Mouse (Mus musculus) liver, embryonic 14.5 days (tissue): ENCODE results near the gene Tnfsf14. TPM values are rescaled to one million over a fixed set of nuclear protein-coding genes. Genes with fewer than 3 reads are reported as not detected.
A peak's percentile ranks its signal among the peaks of the same experiment; 100 is the strongest.

Source experiments
- ATAC-seq: fragments of 200-750 bp; cut with Nextera tagmentation; 2 replicates; pipeline ENCODE4 v1.8.0; 2017; ENCODE audit warnings: moderate number of reproducible peaks, mild to moderate bottlenecking, moderate library complexity; ENCODE audit not compliant: insufficient read depth
- DNase-seq, 3 experiments: peaks; one replicate each; pipeline ENCODE4 v3.0.0-alpha.2; 2012 to 2013; ENCODE audit warnings: low read depth in 3 of 3, low spot score in 3 of 3
- H3K27ac ChIP-seq: fragments of 300-500 bp; sonication (generic); 2 replicates; pipeline ENCODE4 v1.5.1; 2014; ENCODE audit warnings: moderate library complexity, mild to moderate bottlenecking, control low read depth, inconsistent platforms
- H3K27me3 ChIP-seq: fragments of 300-500 bp; sonication (generic); 2 replicates; pipeline ENCODE4 v1.6.1; 2014; ENCODE audit warnings: mild to moderate bottlenecking, low read length, moderate library complexity; ENCODE audit not compliant: control insufficient read depth, insufficient read depth
- H3K36me3 ChIP-seq: fragments of 300-500 bp; sonication (generic); replicated peaks from 2 replicates; pipeline ENCODE4 v1.6.1; 2014; ENCODE audit warnings: low read depth; ENCODE audit not compliant: control insufficient read depth, insufficient read depth
- H3K4me1 ChIP-seq, 2 experiments: fragments of 200-500 bp in 1 of 2; fragments of 300-500 bp in 1 of 2; sonication (generic) in 1 of 2; replicated peaks; 2 replicates each; pipeline ENCODE4 v1.6.1; 2012 to 2014; ENCODE audit warnings: antibody characterized with exemption in 1 of 2, inconsistent platforms in 1 of 2, low read length in 1 of 2; ENCODE audit not compliant: control insufficient read depth in 2 of 2, insufficient read depth in 2 of 2
- H3K4me2 ChIP-seq: fragments of 300-500 bp; sonication (generic); 2 replicates; pipeline ENCODE4 v1.6.1; 2014; ENCODE audit warnings: low read depth, mild to moderate bottlenecking, control low read depth, moderate library complexity
- H3K4me3 ChIP-seq, 2 experiments: fragments of 200-500 bp in 1 of 2; fragments of 300-500 bp in 1 of 2; sonication (generic) in 1 of 2; 2 replicates each; pipeline ENCODE4 v1.5.1; 2012 to 2014; ENCODE audit warnings: low read depth in 2 of 2, low read length in 2 of 2, mild to moderate bottlenecking in 2 of 2, control low read depth in 1 of 2, inconsistent platforms in 1 of 2, moderate library complexity in 1 of 2; ENCODE audit not compliant: insufficient read depth in 1 of 2
- H3K9ac ChIP-seq: fragments of 300-500 bp; sonication (generic); replicated peaks from 2 replicates; pipeline ENCODE4 v1.6.1; 2014; ENCODE audit warnings: mild to moderate bottlenecking, control low read depth, moderate library complexity
- H3K9me3 ChIP-seq: fragments of 300-500 bp; sonication (generic); 2 replicates; pipeline ENCODE4 v1.6.1; 2016; ENCODE audit warnings: low read length, mixed read lengths; ENCODE audit not compliant: control insufficient read depth
- CTCF ChIP-seq: IDR thresholded peaks from 2 replicates; pipeline ENCODE4 v1.5.1; 2016; ENCODE audit warnings: antibody characterized with exemption, low read depth, control low read depth
- EP300 ChIP-seq: IDR thresholded peaks from 2 replicates; pipeline ENCODE4 v1.6.1; 2016; ENCODE audit warnings: antibody characterized with exemption, low read depth
- WGBS: fragments of 180-500 bp; shearing (Covaris S2); extraction: QIAGEN DNeasy Blood & Tissue Kit; methylation state at CpG from one replicate; pipeline ENCODE4 v1.1.7; 2014; ENCODE audit not compliant: insufficient replicate concordance; 5-methylcytosine and 5-hydroxymethylcytosine counted together
- polyA plus RNA-seq, 2 experiments: library from polyadenylated mRNA; depleted of rRNA in 1 of 2; stranded (reverse) in 1 of 2; unstranded in 1 of 2; fragments of >200 nt; fragmentation: Nextera tagmentation in 1 of 2; extraction: Ambion mirVana in 1 of 2; gene quantifications; 2 replicates each; pipeline versions ENCODE4 v1.2.1 to v1.2.3; 2012 to 2014

Gene Tnfsf14
- polyA plus RNA-seq (2012; rRNA removed) (1.5 and 1.9 TPM in 2 replicates), polyA plus RNA-seq (2014; fragmentation: Nextera tagmentation; extraction: Ambion mirVana) (0.51 and 0.75 TPM in 2 replicates)

GRCm38 (mm10) chr17:57194041-57194507 lies at the start of gene Tnfsf14:
Gene Tnfsf14 (minus strand): TSS chr17:57194177.
- Histone ChIP-seq H3K4me2 (no peak within 1 kb of the TSS), H3K9me3 (no peaks in the 10 kb centered on the region), H3K36me3 (no peaks in the 10 kb centered on the region), H3K27me3 (no peaks in the 10 kb centered on the region), H3K9ac (no peak within 1 kb of the TSS), H3K4me3 (peak within 1 kb of the TSS in 1 of 2 experiments; percentile 25; a peak in 2 of 4 replicates), H3K4me1 (0 out of 4 replicates have a peak, but pooled peaks cover 0 to 2% of the 10 kb centered on the region in 2 experiments), H3K27ac (no peak within 1 kb of the TSS)
- no peak for TF ChIP-seq CTCF
- TF ChIP-seq EP300: no peak
- ATAC-seq (no peak), DNase-seq (peak in 2 of 3 experiments; percentile 17 to 22)
- WGBS: 15% methylated on average over 11 of the region's 11 CpGs

GRCm38 (mm10) chr17:57237181-57237580 lies 43.2 kb upstream of the Tnfsf14 start:
- Histone ChIP-seq H3K4me3 (no peak overlapping the region), H3K27me3 (no peaks in the 10 kb centered on the region), H3K9me3 (no peaks in the 10 kb centered on the region), H3K36me3 (peaks cover 14% of the 10 kb centered on the region), H3K27ac (no peak overlapping the region), H3K4me2 (no peak overlapping the region), H3K4me1 (peaks cover 0 to 2% of the 10 kb centered on the region in 2 experiments; a peak in 2 of 4 replicates), H3K9ac (no peak overlapping the region)
- 86% methylated on average over 9 of the region's 9 CpGs for WGBS
- DNase-seq (no peak), ATAC-seq (no peak)
- TF ChIP-seq CTCF (no peak), EP300 (no peak)

GRCm38 (mm10) chr17:57235803-57236202 lies 41.8 kb upstream of the Tnfsf14 start:
- Histone ChIP-seq H3K4me1 (peaks cover 0 to 10% of the 10 kb centered on the region in 2 experiments; a peak in 3 of 4 replicates), H3K4me2 (peak overlapping the region; percentile 37; the same call in 1 of the 2 replicates), H3K9ac (no peak overlapping the region), H3K4me3 (0 out of 4 replicates have a peak overlapping the region, but pooled peaks of 1 of the 2 experiments have one; percentile 3), H3K36me3 (peaks cover 14% of the 10 kb centered on the region), H3K9me3 (no peaks in the 10 kb centered on the region), H3K27ac (no peak overlapping the region), H3K27me3 (no peaks in the 10 kb centered on the region)
- DNase-seq (no peak), ATAC-seq (peak; percentile 19; the same call in 1 of the 2 replicates)
- TF ChIP-seq CTCF (no peak), EP300 (no peak)
- WGBS: 75% methylated on average over 5 of the region's 5 CpGs

- no peak overlapping the region for H3K9ac ChIP-seq
- no peak for ATAC-seq
Measured at GRCm38 (mm10) chr17:57234254-57234928, 40.4 kb upstream of the Tnfsf14 start.

GRCm38 (mm10) chr17:57233038-57233437 lies 39.1 kb upstream of the Tnfsf14 start:
- Histone ChIP-seq H3K4me2 (0 out of 2 replicates have a peak overlapping the region, but pooled peaks have one; percentile 8), H3K4me3 (peak overlapping the region; percentile 44 to 50), H3K9ac (no peak overlapping the region), H3K36me3 (peaks cover 14% of the 10 kb centered on the region), H3K27ac (no peak overlapping the region), H3K27me3 (no peaks in the 10 kb centered on the region), H3K4me1 (peaks cover 0 to 25% of the 10 kb centered on the region in 2 experiments), H3K9me3 (no peaks in the 10 kb centered on the region)
- TF ChIP-seq EP300 (no peak), CTCF (no peak)
- DNase-seq (no peak), ATAC-seq (peak; percentile 68)
- WGBS: 47% methylated on average over 7 of the region's 7 CpGs

More at GRCm38 (mm10) chr17:57234254-57234928, 40.4 kb upstream of the Tnfsf14 start:
- no peak overlapping the region for H3K27ac ChIP-seq
- no peaks in the 10 kb centered on the region for H3K27me3 ChIP-seq
- H3K4me3 ChIP-seq: peak overlapping the region; percentile 44 to 50
- H3K9me3 ChIP-seq: no peaks in the 10 kb centered on the region
- no peak for DNase-seq
- H3K36me3 ChIP-seq: peaks cover 14% of the 10 kb centered on the region
- 75% methylated on average over 12 of the region's 12 CpGs for WGBS
- H3K4me2 ChIP-seq: peak overlapping the region; percentile 37
- H3K4me1 ChIP-seq: peaks cover 0 to 16% of the 10 kb centered on the region in 2 experiments
- TF ChIP-seq CTCF (peak; percentile 24), EP300 (no peak)
